Mouse (Mus musculus) testis, adult 2 months (tissue): ENCODE measurements around the gene Nap1l1.

Source experiments
- CTCF ChIP-seq: fragments of 200-500 bp; IDR thresholded peaks from 2 replicates; pipeline ENCODE4 v1.5.1; 2012; ENCODE audit warnings: low read depth, mild to moderate bottlenecking, inconsistent platforms, low read length, moderate library complexity; ENCODE audit not compliant: control insufficient read depth, insufficient read depth, insufficient replicate concordance
- POLR2A ChIP-seq: fragments of 200-500 bp; IDR thresholded peaks from 2 replicates; pipeline ENCODE4 v1.6.1; 2012; ENCODE audit warnings: low read depth, mild to moderate bottlenecking, inconsistent platforms, low read length, moderate library complexity; ENCODE audit not compliant: control insufficient read depth

DNA sequence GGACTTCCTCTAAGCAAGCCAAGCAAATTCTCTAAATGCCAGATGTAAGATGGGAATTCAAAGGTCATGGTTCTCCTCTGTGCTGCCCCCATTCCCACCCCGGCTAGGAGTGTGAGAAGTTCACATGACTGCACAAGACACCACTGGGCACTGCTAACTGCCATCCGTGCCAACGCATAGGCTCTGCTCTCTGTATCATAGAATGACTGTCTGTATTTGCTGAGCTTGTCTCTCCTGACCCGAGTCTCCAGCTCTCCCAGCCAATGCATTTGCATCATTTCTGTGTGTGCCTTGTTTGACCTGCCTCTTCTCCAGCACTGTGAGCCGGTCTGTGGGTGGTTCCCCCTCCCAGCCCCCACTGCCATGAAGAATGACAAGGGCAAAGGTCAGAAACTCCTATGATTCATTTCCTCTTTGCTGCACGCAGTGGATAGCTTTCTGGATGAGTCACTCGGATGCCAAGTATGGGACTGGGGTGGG is 70.8 kb downstream of the Nap1l1 start:
- TF ChIP-seq POLR2A, result no peak; the same call in 1 of the 2 replicates
- no peak for TF ChIP-seq CTCF
